Mouse (Mus musculus): ENCODE results near the gene Camkv. TPM values are rescaled to one million over a fixed set of nuclear protein-coding genes. Genes with fewer than 3 reads are reported as not detected.

The Camkv gene
- polyA plus RNA-seq (2012; rRNA removed): 0.84 and 0.92 TPM in 2 replicates

DNA sequence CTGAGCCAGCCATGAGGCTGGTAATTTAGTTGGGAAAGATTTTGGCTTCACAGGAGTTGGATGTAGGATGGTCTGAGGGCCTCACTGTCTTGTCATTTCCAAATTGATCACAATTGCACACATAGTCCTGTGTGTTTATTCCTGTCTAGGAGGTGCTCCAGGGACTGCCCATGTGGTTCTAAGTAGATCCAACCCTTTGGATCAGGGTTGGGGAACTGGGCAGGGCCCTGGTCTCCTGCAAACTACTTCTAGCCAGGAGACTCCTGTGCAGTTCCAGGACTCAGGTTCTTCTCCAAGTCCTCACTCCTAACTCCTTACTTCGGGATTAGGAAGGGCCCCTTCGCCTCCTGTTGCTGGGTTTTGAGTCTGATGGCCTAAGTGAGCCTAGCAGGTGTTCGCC, at the start of gene Camkv:
Camkv (plus strand) TSS at position 301 of the 400 bp plus-strand sequence.
- DNase-seq (ENCODE audit: low read depth): no peak

GRCm38 (mm10) chr9:107887804-107888266, 47.6 kb upstream of the Camkv start, which contains the start of gene Mon1a:
Gene Mon1a (plus strand): TSS chr9:107888151.
- DNase-seq (ENCODE audit: low read depth): no peak

- DNase-seq (ENCODE audit: low read depth): no peak
These were observed 47.1 kb upstream of the Camkv start for GRCm38 (mm10) chr9:107888267-107888850.

DNA sequence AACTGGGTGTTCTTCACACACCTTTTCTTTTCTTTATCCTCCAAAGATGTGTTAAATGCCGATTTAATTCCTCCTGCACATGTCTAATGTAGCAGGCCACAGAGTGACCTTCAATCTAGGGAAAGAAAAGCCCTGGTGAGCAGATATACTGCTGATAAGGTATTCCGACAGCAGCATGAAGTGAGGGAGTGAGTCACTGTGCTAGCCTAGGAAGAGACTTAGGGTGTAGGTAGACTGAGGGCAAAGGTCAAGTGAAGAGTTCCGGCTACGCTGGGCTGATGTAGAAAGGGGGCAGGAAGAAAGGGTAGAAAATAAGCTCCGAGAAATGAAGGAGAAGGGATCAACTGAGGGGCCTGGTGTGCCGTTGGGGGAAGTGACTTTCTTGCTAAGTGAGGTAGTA, 45.2 kb upstream of the Camkv start:
- no peak for DNase-seq (ENCODE audit: low read depth)

DNA sequence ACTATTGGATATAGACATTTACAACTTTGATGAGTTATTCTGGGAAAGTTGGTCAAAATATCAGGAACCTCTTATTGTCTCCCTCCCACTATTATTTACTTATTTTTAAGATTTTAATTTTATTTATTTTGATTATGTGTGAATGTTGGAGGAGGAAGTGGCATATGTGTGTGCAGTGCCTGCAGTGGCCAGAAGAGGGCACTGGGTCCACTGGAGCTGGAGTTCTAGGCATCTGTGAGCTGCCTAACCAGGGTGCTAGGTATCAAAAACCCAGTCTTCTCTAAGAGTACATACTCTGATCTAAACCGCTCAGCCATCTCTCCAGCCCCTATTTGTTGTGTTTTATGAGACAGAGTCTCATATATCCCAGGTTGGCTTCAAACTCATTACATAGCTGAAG, 44.5 kb upstream of the Camkv start:
- DNase-seq (ENCODE audit: low read depth): no peak

GRCm38 (mm10) chr9:107898563-107898962, 36.9 kb upstream of the Camkv start:
- no peak for DNase-seq (ENCODE audit: low read depth)

- DNase-seq (ENCODE audit: low read depth): no peak
These were observed 35.6 kb upstream of the Camkv start for GRCm38 (mm10) chr9:107899855-107900254.

GRCm38 (mm10) chr9:107900840-107901626, 34.4 kb upstream of the Camkv start:
- no peak for DNase-seq (ENCODE audit: low read depth)

DNA sequence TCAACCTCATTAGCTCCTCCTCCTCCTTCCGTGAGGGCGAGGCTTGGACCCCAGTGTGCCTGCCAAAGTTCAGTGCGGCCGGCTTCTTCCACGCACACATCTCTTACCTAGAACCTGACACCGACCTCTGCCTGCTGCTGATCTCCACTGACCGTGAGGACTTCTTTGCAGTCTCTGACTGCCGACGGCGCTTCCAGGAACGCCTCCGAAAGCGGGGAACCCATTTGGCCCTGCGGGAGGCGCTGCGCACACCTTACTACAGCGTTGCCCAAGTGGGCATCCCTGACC, 33.9 kb upstream of the Camkv start:
- no peak for DNase-seq (ENCODE audit: low read depth)

GRCm38 (mm10) chr9:107904726-107905125, 30.7 kb upstream of the Camkv start:
- no peak for DNase-seq (ENCODE audit: low read depth)

DNA sequence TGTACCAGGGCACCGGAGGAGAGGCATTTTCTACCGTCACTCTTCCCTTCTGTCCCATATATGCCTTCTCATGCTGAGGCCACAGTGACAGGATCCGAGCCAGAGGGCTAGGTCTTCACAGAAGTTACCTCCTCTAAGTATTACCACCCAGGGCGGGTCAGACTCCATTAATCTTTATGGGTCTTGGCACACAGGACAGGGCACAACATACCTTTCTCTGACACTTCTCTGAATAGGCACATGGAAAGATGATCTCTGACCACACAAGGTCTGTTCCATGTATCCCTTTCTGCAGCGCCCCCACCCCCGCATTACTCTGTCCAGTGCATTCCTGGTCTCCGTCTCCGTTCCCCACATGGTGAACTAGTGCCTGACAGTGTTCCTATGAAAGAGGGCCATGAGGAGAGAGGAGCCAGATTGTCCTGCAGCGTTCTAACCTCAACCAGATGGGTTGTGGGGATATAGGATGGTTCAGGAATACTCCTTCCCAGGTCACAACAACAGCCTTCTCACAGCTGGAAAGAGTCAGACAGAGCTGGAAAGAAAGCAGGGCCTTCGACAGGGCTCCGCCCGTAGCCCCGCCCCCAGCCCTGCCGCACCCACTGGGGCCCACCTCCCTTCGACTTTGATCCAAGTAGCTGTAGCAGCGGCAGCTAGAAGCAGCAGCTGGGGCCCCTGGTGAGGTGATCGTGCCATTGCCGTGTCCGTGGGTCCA, 29.1 kb upstream of the Camkv start, which contains the start of gene Mst1r:
Mst1r (plus strand) TSS at position 622 of the 715 bp plus-strand sequence.
- no peak for DNase-seq (ENCODE audit: low read depth)

- DNase-seq (ENCODE audit: low read depth): no peak
These were observed 28.3 kb upstream of the Camkv start for GRCm38 (mm10) chr9:107906967-107907800.

DNA sequence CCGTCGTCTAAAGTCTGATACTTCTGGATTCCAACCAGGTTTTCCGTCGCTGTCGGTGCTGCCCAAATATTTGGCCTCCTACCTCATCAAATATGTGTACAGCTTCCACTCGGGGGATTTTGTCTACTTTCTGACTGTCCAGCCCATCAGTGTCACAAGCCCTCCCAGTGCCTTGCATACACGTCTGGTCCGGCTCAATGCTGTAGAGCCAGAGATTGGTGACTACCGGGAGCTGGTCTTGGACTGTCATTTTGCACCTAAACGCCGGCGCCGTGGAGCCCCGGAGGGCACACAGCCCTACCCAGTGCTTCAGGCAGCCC, 27.7 kb upstream of the Camkv start:
- DNase-seq (ENCODE audit: low read depth): no peak

DNA sequence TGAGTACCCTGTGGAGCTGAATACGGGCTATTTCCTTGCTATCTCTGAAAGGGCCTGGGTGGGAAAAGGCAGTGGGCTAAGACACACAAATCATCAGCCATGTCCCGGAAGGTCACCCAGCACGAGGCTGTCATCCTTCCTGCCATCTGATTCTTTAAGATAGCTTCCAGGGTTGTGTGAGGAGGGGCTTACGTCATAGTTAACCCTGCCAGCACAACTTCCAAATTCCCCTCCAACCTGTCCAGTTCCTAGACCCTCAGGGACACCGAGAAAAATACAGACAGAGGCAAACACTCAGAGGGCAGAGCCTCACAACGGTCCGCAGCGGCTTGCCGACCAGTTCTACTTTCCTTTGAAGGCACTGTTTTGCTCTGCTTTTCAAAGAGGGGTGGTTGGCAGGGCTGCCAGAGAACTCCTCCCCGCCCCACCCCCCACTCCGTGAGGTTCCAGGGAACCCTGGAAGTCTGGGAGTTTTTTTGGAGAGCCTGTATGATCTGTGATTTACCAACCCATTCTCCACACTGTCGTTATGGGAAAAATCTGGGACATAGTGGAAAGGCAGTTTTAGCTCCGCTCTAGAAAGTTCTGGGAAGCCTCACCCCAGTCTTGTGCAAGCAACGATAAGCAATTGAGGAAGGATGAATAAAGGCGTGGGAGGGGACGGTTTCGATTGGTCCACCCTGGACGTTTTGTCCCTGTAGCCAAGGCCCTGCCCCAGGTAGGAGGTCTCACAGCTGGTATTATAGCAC, 26.9 kb upstream of the Camkv start:
- DNase-seq (ENCODE audit: low read depth): no peak

- no peak for DNase-seq (ENCODE audit: low read depth)
These were observed 25.3 kb upstream of the Camkv start for GRCm38 (mm10) chr9:107910025-107910769.

GRCm38 (mm10) chr9:107914764-107915420, 20.6 kb upstream of the Camkv start:
- DNase-seq (ENCODE audit: low read depth): no peak

- DNase-seq (ENCODE audit: low read depth): no peak
These were observed 17.4 kb upstream of the Camkv start for GRCm38 (mm10) chr9:107917895-107918608.

DNA sequence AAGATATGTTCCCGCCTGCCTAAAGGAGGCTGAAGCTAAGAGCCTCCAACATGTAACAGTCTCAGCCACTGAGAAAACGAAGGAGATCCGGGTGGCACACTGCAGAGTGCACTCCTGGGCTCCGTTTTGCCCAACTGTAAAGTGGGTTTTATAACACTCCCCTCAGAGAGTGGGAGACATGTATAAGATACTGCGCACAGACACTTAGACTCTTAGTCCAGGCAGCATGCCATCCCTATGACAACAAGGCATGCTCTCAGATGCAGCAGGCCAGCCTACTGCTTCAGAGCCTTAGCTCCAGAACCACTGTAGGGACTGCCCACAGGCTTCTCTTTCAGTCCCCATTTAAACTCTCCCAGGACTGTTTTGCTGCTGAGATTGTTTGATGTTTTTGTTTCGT, 16.6 kb upstream of the Camkv start:
- DNase-seq (ENCODE audit: low read depth): no peak

- DNase-seq (ENCODE audit: low read depth): no peak
These were observed 16.0 kb upstream of the Camkv start for GRCm38 (mm10) chr9:107919441-107919840.
